ENCODE assay signal across 1 mouse cellular context in the genomic region with DNA sequence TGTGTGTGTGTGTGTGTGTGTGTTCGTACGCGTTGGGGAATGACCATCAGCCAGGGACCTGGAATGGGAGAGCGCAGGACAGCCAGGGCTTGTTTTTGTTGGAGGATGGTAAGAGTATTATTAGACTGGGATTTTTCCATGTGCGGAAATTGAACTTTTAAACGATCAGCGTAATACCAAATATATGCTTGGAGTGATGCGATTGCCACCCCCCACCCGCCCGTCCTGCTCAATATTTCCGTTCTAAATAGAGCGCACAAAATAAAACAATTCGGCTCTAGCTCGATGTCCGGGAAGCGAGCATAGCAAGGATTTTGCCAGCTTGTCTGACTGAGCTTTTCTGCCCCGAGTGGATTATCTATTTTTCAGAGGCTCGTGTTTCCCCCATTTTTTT.
TF ChIP-seq lines count a peak whose summit lies in the region.

No protein-coding gene starts in this region.

TF ChIP-seq in C2C12, 6 proteins besides CTCF, POLR2A, EP300 and RAD21:
- no peak for TF ChIP-seq MYOD1 (IDR thresholded peaks at IDR 0.05; ENCODE audit: control insufficient read depth, insufficient read length, low read depth)
- TF ChIP-seq FOSL1 (IDR thresholded peaks at IDR 0.05; ENCODE audit: insufficient read depth, low read length, poor library complexity, severe bottlenecking), result no peak
- TF ChIP-seq USF1 (IDR thresholded peaks at IDR 0.05; ENCODE audit: low read depth), result no peak
- no peak for TF ChIP-seq MYOG (IDR thresholded peaks at IDR 0.05; ENCODE audit: control insufficient read depth, extremely low read depth, insufficient read length)
- no peak for TF ChIP-seq CEBPB (IDR thresholded peaks at IDR 0.05; ENCODE audit: low read depth)
- no peak for TF ChIP-seq MAX (IDR thresholded peaks at IDR 0.05)
